ENCODE assay signal across 8 mouse cellular contexts in genomic region chr13:72627391-72628321, GRCm38 (mm10). TPM values are rescaled to one million over a fixed set of nuclear protein-coding genes. Genes with fewer than 3 reads are reported as not detected.
DNase-seq lines count a peak whose midpoint lies in the region; ATAC-seq lines count a peak whose summit lies in the region.

No protein-coding gene starts in this region.

- peak; percentile 30 to 37 for DNase-seq in cerebellum, postnatal 14 days
- no peak for DNase-seq in cerebellum, adult 8-10 months
- peak; percentile 71 for DNase-seq in lung, postnatal 14 days
- DNase-seq in testis, postnatal 10 days (ENCODE audit: low spot score) = peak; percentile 51
- DNase-seq in ovary, postnatal 14 days (ENCODE audit: low spot score) = no peak
- DNase-seq in B cell, adult 2 months = no peak

- no peaks in the 10 kb centered on the region for H3K36me3 ChIP-seq in forebrain, embryonic 15.5 days
- no peaks in the 10 kb centered on the region for H3K36me3 ChIP-seq in kidney, embryonic 15.5 days

- H3K4me1 ChIP-seq in forebrain, embryonic 15.5 days = peaks cover 31% of the 10 kb centered on the region
- peaks cover 45% of the 10 kb centered on the region for H3K4me1 ChIP-seq in kidney, embryonic 15.5 days

- H3K27me3 ChIP-seq in forebrain, embryonic 15.5 days = peaks cover 94% of the 10 kb centered on the region
- H3K27me3 ChIP-seq in kidney, embryonic 15.5 days = peaks cover 100% of the 10 kb centered on the region

- WGBS in forebrain, embryonic 15.5 days = under 1% methylated on average over 42 of the region's 42 CpGs
- under 1% methylated on average over 42 of the region's 42 CpGs for WGBS in kidney, embryonic 15.5 days

- peak overlapping the region; percentile 45 for H3K4me3 ChIP-seq in forebrain, embryonic 15.5 days
- H3K4me3 ChIP-seq in kidney, embryonic 15.5 days (replicated peaks) = peak overlapping the region; percentile 55

- ATAC-seq in forebrain, embryonic 15.5 days (replicated peaks) = no peak; the same call in 1 of the 2 replicates
- ATAC-seq in kidney, embryonic 15.5 days (replicated peaks; ENCODE audit: low FRiP score) = peak; percentile 50; the same call in 1 of the 2 replicates

- H3K9ac ChIP-seq in forebrain, embryonic 15.5 days (replicated peaks) = no peak overlapping the region
- 0 out of 2 replicates have a peak overlapping the region, but pooled peaks have one; percentile 33 for H3K9ac ChIP-seq in kidney, embryonic 15.5 days

- peak overlapping the region; percentile 85 for H3K4me2 ChIP-seq in forebrain, embryonic 15.5 days (replicated peaks)
- H3K4me2 ChIP-seq in kidney, embryonic 15.5 days = peak overlapping the region; percentile 95

- H3K27ac ChIP-seq in forebrain, embryonic 15.5 days (replicated peaks) = no peak overlapping the region
- H3K27ac ChIP-seq in kidney, embryonic 15.5 days = peak overlapping the region; percentile 13; the same call in 1 of the 2 replicates

- H3K9me3 ChIP-seq in forebrain, embryonic 15.5 days = no peaks in the 10 kb centered on the region
- H3K9me3 ChIP-seq in kidney, embryonic 15.5 days (replicated peaks) = no peaks in the 10 kb centered on the region

RNA-seq across cellular contexts. Expression of gene Irx2, which starts 1.0 kb away (rescaled TPM):
- 0.90 and 1.4 TPM in 2 replicates for polyA plus RNA-seq in forebrain, embryonic 15.5 days (2015; fragmentation: Nextera tagmentation; extraction: Ambion mirVana)
- polyA plus RNA-seq in kidney, embryonic 15.5 days (2015; fragmentation: Nextera tagmentation; extraction: Ambion mirVana) = 7.9 and 8.0 TPM in 2 replicates

Comparison
In these comparisons a context has a peak if more than half of its experiments do, and no peak if none do; other contexts are left out.
1. DNase-seq: peak in cerebellum, postnatal 14 days (2 of 2), lung, postnatal 14 days (single experiment) and testis, postnatal 10 days (single experiment); none in cerebellum, adult 8-10 months (single experiment), ovary, postnatal 14 days (single experiment) and B cell, adult 2 months (0 of 2).